Mouse (Mus musculus) kidney, postnatal 10 days (tissue): Measurements from ENCODE around the gene Gzmm.

ENCODE experiments used
- DNase-seq: peaks from one replicate; pipeline ENCODE4 v3.0.0; 2021; ENCODE audit warnings: mixed read lengths

The Gzmm gene

GRCm38 (mm10) chr10:79729357-79729965 is 40.6 kb downstream of the Gzmm start:
- DNase-seq: peak; percentile 48

DNA sequence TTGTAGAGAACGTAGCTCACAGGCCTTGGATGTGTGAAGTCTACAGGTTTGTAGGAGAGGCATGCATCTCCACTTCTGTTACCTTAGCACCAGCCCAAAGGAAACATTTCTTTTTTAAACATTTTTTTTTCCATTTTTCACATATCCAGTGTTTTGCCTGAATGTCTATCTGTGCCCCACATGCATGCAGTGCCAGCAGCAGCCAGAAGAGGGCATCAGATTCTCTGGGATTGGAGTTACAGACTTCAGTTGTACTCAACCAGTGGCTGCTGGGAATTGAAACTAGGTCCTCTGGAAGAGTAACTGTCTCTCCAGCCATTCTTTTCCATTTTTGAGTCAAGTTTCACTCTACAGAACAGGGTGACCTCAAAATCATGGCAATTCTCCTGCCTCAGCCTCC is 43.7 kb downstream of the Gzmm start:
- DNase-seq: peak; percentile 51

DNA sequence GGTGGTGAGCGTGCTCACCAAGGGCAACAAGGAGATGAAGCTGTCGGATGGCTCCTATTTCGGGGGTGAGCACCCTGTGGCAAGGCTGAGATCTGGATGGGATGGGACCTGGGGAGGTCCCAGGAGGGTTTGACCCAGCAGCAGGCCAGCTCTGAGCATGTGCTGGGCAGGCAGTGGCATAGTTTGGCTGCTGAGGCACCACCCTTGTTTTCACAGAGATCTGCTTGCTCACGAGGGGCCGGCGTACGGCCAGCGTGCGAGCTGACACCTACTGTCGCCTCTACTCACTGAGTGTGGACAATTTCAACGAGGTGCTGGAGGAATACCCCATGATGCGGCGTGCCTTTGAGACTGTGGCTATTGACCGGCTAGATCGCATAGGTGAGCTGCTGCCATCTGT is 45.0 kb downstream of the Gzmm start:
- no peak for DNase-seq

- DNase-seq: no peak
These were observed 46.5 kb downstream of the Gzmm start for GRCm38 (mm10) chr10:79735361-79735760.

GRCm38 (mm10) chr10:79736706-79737105 is 47.9 kb downstream of the Gzmm start:
- DNase-seq: peak; percentile 52

GRCm38 (mm10) chr10:79738259-79738658 is 49.4 kb downstream of the Gzmm start:
- DNase-seq: peak; percentile 45

- DNase-seq: no peak
These were observed 50.4 kb downstream of the Gzmm start for GRCm38 (mm10) chr10:79739234-79739633.

GRCm38 (mm10) chr10:79740863-79741262 is 52.0 kb downstream of the Gzmm start:
- DNase-seq: no peak

DNA sequence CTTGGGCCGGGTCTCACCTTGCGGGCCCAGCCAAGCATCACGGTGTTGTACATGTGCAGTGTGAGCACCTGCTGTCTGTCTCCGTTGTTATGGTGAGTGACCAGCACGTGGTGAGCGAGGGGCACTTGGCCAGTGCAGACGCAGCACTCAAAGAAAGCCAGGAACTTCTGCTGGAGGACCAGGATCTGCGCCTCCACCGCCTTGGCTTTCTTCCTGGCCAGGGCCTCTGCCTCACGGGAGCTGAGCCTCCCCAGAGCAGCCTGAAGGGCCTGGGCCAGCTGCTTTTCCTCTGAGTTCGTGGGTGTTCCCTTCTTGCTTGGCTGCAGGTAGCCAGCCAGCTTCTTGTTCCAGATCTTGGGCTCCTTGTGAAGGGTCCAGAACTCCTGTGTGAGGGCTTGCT is 54.3 kb downstream of the Gzmm start:
- no peak for DNase-seq

- DNase-seq: no peak
These were observed 55.0 kb downstream of the Gzmm start for GRCm38 (mm10) chr10:79743650-79744365.
